Mouse (Mus musculus): ENCODE data around the gene Kank3.

Gene Kank3

GRCm38 (mm10) chr17:33810334-33811141 is at the start of gene Kank3:
Gene Kank3, plus strand, starts transcription at chr17:33810519.
- peak; percentile 82 to 83 for DNase-seq

GRCm38 (mm10) chr17:33766389-33766788 is 43.9 kb upstream of the Kank3 start:
- DNase-seq, result no peak

- DNase-seq, result no peak
Observed at GRCm38 (mm10) chr17:33771617-33772016, 38.7 kb upstream of the Kank3 start.

- no peak for DNase-seq
Observed at GRCm38 (mm10) chr17:33773426-33773825, 36.9 kb upstream of the Kank3 start.

- DNase-seq, result no peak
Observed at GRCm38 (mm10) chr17:33773871-33774572, 36.3 kb upstream of the Kank3 start.

GRCm38 (mm10) chr17:33774573-33775155 is 35.7 kb upstream of the Kank3 start:
- DNase-seq, result no peak

GRCm38 (mm10) chr17:33775287-33775686 is 35.0 kb upstream of the Kank3 start:
- no peak for DNase-seq

GRCm38 (mm10) chr17:33779271-33779966 is 30.9 kb upstream of the Kank3 start:
- no peak for DNase-seq

GRCm38 (mm10) chr17:33779967-33780295 is 30.4 kb upstream of the Kank3 start:
- DNase-seq, result no peak

GRCm38 (mm10) chr17:33780431-33780830 is 29.9 kb upstream of the Kank3 start:
- DNase-seq, result no peak

GRCm38 (mm10) chr17:33781124-33781977 is 29.0 kb upstream of the Kank3 start, which contains the start of gene Angptl4:
Gene Angptl4, minus strand, starts transcription at chr17:33781830.
- DNase-seq, result peak; percentile 77 to 81

GRCm38 (mm10) chr17:33782067-33782466 is 28.3 kb upstream of the Kank3 start:
- DNase-seq, result no peak

GRCm38 (mm10) chr17:33783408-33783807 is 26.9 kb upstream of the Kank3 start:
- DNase-seq, result no peak

GRCm38 (mm10) chr17:33784939-33785338 is 25.4 kb upstream of the Kank3 start:
- DNase-seq, result no peak

GRCm38 (mm10) chr17:33786375-33786774 is 23.9 kb upstream of the Kank3 start:
- no peak for DNase-seq

GRCm38 (mm10) chr17:33788732-33789131 is 21.6 kb upstream of the Kank3 start:
- no peak for DNase-seq

- DNase-seq, result no peak
Observed at GRCm38 (mm10) chr17:33798306-33798705, 12.0 kb upstream of the Kank3 start.

GRCm38 (mm10) chr17:33799277-33799676 is 11.0 kb upstream of the Kank3 start:
- no peak for DNase-seq

- DNase-seq, result no peak
Observed at GRCm38 (mm10) chr17:33802221-33802620, 8.1 kb upstream of the Kank3 start.

- DNase-seq, result no peak
Observed at GRCm38 (mm10) chr17:33804205-33804604, 6.1 kb upstream of the Kank3 start.

GRCm38 (mm10) chr17:33804745-33805144 is 5.6 kb upstream of the Kank3 start:
- DNase-seq, result no peak

All from thymus, postnatal 36 days (tissue).